Mouse (Mus musculus) neural tube, embryonic 15.5 days (tissue): Measurements from ENCODE around the gene Gcdh. TPM values are rescaled to one million over a fixed set of nuclear protein-coding genes. Genes with fewer than 3 reads are reported as not detected.
A peak's percentile ranks its signal among the peaks of the same experiment; 100 is the strongest.
"Not testable (repeated sequence)": the region's sequence is repeated elsewhere in the genome, so short reads cannot be mapped to it uniquely, and the experiment has no call there.

Experiments
- ATAC-seq: fragments of 200-750 bp; cut with Nextera tagmentation; 2 replicates; pipeline ENCODE4 v1.8.0; 2017; ENCODE audit warnings: mild to moderate bottlenecking, moderate TSS enrichment, moderate library complexity; ENCODE audit not compliant: low FRiP score
- H3K27ac ChIP-seq: fragments of 300-500 bp; sonication (generic); replicated peaks from 2 replicates; pipeline ENCODE4 v1.5.1; 2015; ENCODE audit warnings: mild to moderate bottlenecking, inconsistent platforms
- H3K27me3 ChIP-seq: fragments of 300-500 bp; sonication (generic); replicated peaks from 2 replicates; pipeline ENCODE4 v1.6.1; 2015; ENCODE audit warnings: inconsistent platforms
- H3K36me3 ChIP-seq: fragments of 300-500 bp; sonication (generic); 2 replicates; pipeline ENCODE4 v1.6.1; 2015; ENCODE audit warnings: inconsistent platforms
- H3K4me1 ChIP-seq: fragments of 300-500 bp; sonication (generic); 2 replicates; pipeline ENCODE4 v1.6.1; 2015; ENCODE audit warnings: inconsistent platforms
- H3K4me2 ChIP-seq: fragments of 300-500 bp; sonication (generic); 2 replicates; pipeline ENCODE4 v1.6.1; 2015; ENCODE audit warnings: inconsistent platforms, mild to moderate bottlenecking, moderate library complexity
- H3K4me3 ChIP-seq: fragments of 300-500 bp; sonication (generic); replicated peaks from 2 replicates; pipeline ENCODE4 v1.5.1; 2015; ENCODE audit warnings: mild to moderate bottlenecking, inconsistent platforms
- H3K9ac ChIP-seq: fragments of 300-500 bp; sonication (generic); replicated peaks from 2 replicates; pipeline ENCODE4 v1.6.1; 2015; ENCODE audit warnings: mild to moderate bottlenecking, inconsistent platforms
- H3K9me3 ChIP-seq: fragments of 300-500 bp; sonication (generic); replicated peaks from 2 replicates; pipeline ENCODE4 v1.6.1; 2016; ENCODE audit warnings: inconsistent platforms
- WGBS: fragments of 180-500 bp; shearing (Covaris S2); methylation state at CpG from one replicate; pipeline ENCODE4 v1.1.7; 2015; ENCODE audit warnings: mixed read lengths; 5-methylcytosine and 5-hydroxymethylcytosine counted together
- polyA plus RNA-seq: library from polyadenylated mRNA; unstranded; fragments of >200 nt; fragmentation: Nextera tagmentation; extraction: Ambion mirVana; gene quantifications from 2 replicates; pipeline ENCODE4 v1.2.1, GENCODE M21; 2015

Gcdh gene
- polyA plus RNA-seq, 1 experiment from 2014 or later = 39.8 TPM

DNA sequence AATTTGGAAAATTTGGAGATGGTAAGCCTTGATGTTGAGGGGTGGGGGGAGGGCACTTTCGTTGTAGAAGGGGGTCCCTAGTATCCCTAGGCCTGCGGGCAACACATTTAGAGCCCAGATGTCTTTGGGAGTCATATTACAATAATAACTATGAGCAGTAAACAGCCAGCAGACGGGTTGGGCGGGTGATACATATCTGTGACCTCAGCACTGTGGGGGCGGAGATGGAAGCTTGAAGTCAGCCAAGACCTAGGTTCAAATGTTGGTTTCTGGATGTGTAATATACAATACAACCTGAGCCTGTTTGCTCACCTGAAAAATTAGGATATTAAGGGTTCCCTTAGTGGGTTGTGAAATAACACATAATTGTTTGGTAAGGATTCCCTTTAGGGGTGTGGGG, 16.2 kb upstream of the Gcdh start:
- no peak for ATAC-seq
- peaks cover 51% of the 10 kb centered on the region for H3K36me3 ChIP-seq
- peaks cover 18% of the 10 kb centered on the region for H3K4me1 ChIP-seq
- H3K9me3 ChIP-seq = no peaks in the 10 kb centered on the region
- no peak overlapping the region for H3K27ac ChIP-seq
- no peak overlapping the region for H3K4me3 ChIP-seq
- WGBS = 90% methylated on average over 5 of the region's 5 CpGs
- no peak overlapping the region for H3K4me2 ChIP-seq
- H3K9ac ChIP-seq = no peak overlapping the region
- H3K27me3 ChIP-seq = peaks cover 23% of the 10 kb centered on the region

DNA sequence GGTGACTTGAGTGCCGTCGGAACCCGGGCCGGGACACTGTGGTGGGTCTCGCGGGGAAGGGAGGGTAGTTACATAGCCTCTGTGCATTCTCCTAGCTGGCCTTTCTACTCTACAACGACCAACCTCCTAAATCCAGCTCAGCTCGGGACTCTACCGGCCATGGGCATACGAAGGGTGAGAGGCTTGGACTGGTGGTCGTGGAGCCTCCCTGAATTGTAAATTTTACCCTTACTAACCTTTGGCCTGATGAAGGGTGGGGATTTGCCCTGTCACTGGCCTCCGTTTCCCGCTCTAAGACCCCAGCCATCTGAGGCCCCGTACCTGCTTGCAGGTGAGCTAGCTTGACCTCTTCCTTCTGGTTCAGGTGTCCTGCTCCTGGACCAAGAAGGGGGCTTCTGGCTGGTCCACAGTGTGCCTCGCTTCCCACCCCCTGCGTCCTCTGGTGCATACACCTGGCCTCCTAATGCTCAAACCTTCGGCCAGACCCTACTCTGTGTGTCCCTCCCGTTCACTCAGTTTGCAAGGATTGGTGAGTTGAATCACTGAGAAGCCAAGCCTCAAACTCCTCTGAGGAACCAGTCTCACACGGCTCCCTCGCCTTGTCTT, 15.5 kb upstream of the Gcdh start:
- Histone ChIP-seq H3K4me3 (peak overlapping the region; percentile 40), H3K27me3 (peaks cover 22% of the 10 kb centered on the region), H3K9me3 (no peaks in the 10 kb centered on the region), H3K4me2 (peak overlapping the region; percentile 62), H3K27ac (no peak overlapping the region), H3K36me3 (peaks cover 45% of the 10 kb centered on the region), H3K9ac (peak overlapping the region; percentile 49), H3K4me1 (peaks cover 18% of the 10 kb centered on the region)
- ATAC-seq = peak; percentile 22; the same call in 1 of the 2 replicates
- WGBS = 51% methylated on average over 20 of the region's 20 CpGs

DNA sequence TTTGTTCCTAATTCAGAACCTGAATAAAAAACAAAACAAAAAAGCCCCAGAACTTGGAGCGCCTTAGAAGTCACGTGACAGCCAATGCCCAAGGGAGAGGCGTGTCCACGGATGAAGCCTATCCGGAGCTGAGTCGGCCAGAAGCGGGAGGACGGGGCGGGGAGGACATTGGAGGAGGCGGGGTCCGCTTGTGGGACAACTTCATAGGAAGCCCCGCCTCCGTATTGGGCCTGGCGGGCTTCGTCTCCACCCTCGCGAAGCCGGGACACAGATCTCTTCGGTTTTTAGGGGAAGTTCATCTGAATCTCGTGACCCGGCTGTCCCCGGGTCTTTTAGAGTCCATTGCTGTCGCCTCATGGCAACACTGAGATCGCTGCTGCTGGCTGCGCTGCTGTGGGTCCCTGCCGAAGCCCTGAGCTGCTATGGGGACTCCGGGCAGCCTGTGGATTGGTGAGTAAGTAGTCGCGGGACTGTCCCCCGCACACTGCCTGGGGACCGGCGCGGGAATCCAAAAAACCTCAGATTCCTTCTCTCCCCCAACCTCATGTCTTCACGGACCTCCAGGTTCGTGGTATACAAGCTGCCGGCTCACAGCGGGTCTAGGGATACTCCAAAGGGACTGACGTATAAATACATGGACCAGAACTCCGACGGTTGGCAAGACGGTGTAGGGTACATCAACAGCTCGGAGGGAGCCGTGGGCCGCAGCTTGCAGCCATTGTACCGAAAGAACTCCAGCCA, 14.9 kb upstream of the Gcdh start, which contains the start of gene Dnase2a:
Dnase2a (plus strand) TSS at position 140 of the 741 bp plus-strand sequence.
- peaks cover 19% of the 10 kb centered on the region for H3K4me1 ChIP-seq
- 1% methylated on average over 45 of the region's 45 CpGs for WGBS
- ATAC-seq = peak; percentile 77
- peak within 1 kb of the TSS; percentile 62 for H3K4me2 ChIP-seq
- H3K36me3 ChIP-seq = peaks cover 41% of the 10 kb centered on the region
- peak within 1 kb of the TSS; percentile 49 for H3K9ac ChIP-seq
- peak within 1 kb of the TSS; percentile 40 for H3K4me3 ChIP-seq
- peaks cover 24% of the 10 kb centered on the region for H3K27me3 ChIP-seq
- H3K9me3 ChIP-seq = no peaks in the 10 kb centered on the region
- no peak within 1 kb of the TSS for H3K27ac ChIP-seq

DNA sequence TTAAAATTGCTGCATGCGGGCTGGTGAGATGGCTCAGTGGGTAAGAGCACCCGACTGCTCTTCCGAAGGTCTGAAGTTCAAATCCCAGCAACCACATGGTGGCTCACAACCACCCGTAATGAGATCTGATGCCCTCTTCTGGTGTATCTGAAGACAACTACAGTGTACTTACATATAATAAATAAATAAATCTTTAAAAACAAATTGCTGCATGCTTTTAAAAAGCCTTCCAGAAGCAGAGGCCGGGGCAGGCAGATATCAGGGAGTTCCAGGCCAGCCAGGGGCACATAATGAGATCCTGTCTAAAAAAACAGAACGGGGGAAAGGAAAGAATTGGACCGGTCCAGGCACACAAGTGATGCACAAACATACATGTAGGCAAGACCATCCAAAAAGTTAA, 14.3 kb upstream of the Gcdh start:
- Histone ChIP-seq H3K36me3 (peaks cover 35% of the 10 kb centered on the region), H3K4me2 (peak overlapping the region; percentile 62), H3K4me1 (peaks cover 22% of the 10 kb centered on the region), H3K4me3 (peak overlapping the region; percentile 40), H3K27me3 (peaks cover 22% of the 10 kb centered on the region)
- not testable (repeated sequence) for ATAC-seq, H3K9me3 ChIP-seq, H3K27ac ChIP-seq, H3K9ac ChIP-seq
- WGBS = 35% methylated on average over 7 of the region's 7 CpGs

DNA sequence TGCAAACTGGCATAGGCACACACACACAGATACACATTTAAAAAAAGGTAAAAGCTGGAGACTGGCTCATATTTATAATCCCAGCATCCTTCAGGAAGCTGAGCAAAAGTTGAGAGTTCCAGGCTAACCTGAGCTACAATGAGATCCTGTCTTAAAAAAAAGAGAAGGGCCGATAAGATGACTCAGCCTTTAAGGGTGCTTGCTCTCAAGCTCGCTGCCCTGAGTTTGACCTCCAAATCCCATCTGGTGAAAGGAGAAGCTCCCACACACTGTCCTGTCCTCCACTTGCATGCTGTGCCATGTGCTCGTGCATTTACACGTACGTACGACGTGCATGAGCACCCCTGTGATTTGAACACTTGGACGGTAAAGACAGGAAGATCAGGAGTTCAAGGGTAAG, 13.8 kb upstream of the Gcdh start:
- Histone ChIP-seq H3K27ac (no peak overlapping the region), H3K9ac (no peak overlapping the region), H3K27me3 (peaks cover 18% of the 10 kb centered on the region), H3K36me3 (peaks cover 30% of the 10 kb centered on the region), H3K4me3 (no peak overlapping the region), H3K4me1 (peaks cover 24% of the 10 kb centered on the region), H3K4me2 (no peak overlapping the region), H3K9me3 (no peaks in the 10 kb centered on the region)
- ATAC-seq = no peak
- 80% methylated on average over 8 of the region's 8 CpGs for WGBS

DNA sequence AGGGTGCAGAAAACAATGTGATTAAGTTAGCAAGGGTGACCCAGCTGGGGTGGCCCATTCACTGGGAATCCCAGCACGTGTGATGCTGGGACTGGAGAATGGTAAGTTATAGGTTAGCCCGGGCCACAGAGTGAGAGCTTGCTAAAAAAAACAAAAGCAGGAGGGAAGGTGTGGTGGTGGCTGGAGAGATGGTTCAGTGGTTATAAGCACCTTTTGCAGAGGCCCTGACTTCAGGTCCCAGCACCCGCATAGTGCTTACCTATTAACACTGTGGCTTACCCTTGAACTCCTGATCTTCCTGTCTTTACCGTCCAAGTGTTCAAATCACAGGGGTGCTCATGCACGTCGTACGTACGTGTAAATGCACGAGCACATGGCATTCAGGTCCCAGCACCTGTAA, 13.3 kb upstream of the Gcdh start:
- Histone ChIP-seq H3K9ac (no peak overlapping the region), H3K4me3 (no peak overlapping the region)
- 92% methylated on average over 9 of the region's 9 CpGs for WGBS

DNA sequence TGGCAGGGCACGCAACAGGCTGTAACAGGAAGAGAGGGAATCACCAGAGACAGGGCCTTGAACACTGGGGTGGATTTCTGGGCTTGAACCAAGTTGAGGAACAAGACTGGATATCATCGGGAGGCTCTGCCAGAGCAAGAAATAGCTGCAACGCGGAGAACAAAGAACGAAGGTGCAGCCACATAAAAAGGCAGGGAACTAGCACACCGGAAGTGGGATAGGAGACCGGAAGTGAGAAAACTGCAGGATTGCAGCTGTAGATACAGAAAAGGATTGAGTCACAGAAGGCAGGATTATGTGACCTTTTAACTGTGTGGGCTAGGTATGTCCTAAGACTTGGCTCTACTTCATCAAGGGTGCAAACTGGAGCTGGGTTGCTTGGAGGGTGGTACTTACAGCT, 10.6 kb upstream of the Gcdh start:
- peaks cover 26% of the 10 kb centered on the region for H3K4me1 ChIP-seq
- no peak overlapping the region for H3K4me3 ChIP-seq
- no peak overlapping the region for H3K4me2 ChIP-seq
- no peak for ATAC-seq
- H3K27ac ChIP-seq = no peak overlapping the region
- 93% methylated on average over 7 of the region's 7 CpGs for WGBS
- H3K27me3 ChIP-seq = peaks cover 18% of the 10 kb centered on the region
- H3K9me3 ChIP-seq = no peaks in the 10 kb centered on the region
- no peaks in the 10 kb centered on the region for H3K36me3 ChIP-seq
- H3K9ac ChIP-seq = no peak overlapping the region

More for the DNA sequence above, 13.3 kb upstream of the Gcdh start:
- Histone ChIP-seq H3K9me3 (no peaks in the 10 kb centered on the region), H3K27ac (no peak overlapping the region), H3K4me1 (peaks cover 26% of the 10 kb centered on the region), H3K27me3 (peaks cover 22% of the 10 kb centered on the region), H3K4me2 (no peak overlapping the region), H3K36me3 (peaks cover 26% of the 10 kb centered on the region)
- no peak for ATAC-seq

DNA sequence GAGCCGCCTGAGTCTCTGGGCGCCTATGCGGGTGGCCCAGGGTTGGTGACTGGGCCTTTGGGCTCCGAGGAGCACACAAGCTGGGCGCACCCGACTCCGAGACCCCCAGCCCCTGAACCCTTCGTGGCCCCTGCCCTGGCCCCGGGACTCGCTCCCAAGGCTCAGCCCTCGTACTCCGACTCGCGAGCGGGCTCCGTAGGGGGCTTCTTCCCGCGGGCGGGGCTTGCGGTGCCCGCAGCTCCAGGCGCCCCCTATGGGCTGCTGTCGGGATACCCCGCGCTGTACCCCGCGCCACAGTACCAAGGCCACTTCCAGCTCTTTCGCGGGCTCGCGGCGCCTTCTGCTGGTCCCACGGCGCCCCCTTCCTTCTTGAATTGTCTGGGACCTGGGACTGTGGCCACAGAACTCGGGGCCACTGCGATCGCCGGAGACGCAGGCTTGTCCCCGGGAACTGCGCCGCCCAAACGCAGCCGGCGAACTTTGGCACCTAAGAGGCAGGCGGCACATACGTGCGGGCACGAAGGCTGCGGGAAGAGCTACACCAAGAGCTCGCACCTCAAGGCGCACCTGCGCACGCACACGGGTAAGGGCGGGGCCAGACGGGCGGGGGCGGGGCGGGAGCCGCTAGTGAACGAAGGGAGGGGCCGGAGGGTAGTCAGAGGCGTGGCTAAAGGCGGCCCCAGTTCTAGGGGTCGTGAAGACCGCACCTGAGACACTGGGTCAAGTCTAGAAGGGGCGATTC, 9.4 kb upstream of the Gcdh start:
- under 1% methylated on average over 68 of the region's 68 CpGs for WGBS
- peaks cover 14% of the 10 kb centered on the region for H3K4me1 ChIP-seq
- peak; percentile 80 for ATAC-seq
- H3K36me3 ChIP-seq = no peaks in the 10 kb centered on the region
- no peak overlapping the region for H3K27ac ChIP-seq
- H3K9ac ChIP-seq = peak overlapping the region; percentile 56
- H3K9me3 ChIP-seq = no peaks in the 10 kb centered on the region
- H3K27me3 ChIP-seq = peaks cover 18% of the 10 kb centered on the region
- peak overlapping the region; percentile 98 for H3K4me2 ChIP-seq
- H3K4me3 ChIP-seq = peak overlapping the region; percentile 54

DNA sequence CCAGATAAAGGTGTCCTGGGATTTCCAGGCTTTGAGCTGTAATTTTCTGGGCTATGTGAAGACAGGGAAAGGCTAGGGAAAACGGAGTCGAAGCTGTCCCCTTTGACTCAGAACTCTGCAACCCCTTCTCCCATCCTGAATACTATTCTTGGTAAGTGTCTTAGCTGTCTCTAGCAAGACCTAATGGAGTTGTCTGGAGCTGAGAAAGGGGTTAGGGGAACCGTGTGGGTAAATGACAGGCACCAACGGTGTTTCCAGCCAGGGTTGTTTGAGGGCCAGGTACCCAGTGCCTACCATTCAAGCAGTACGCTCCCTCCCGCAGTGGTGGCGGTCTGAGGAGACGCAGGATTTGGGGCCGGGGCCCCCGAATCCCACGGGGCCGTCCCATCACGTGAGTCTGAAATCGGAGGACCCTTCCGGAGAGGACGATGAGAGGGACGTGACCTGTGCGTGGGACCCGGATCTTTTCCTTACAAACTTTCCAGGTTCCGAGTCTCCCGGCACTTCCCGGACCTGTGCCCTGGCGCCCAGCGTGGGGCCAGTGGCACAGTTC, 8.7 kb upstream of the Gcdh start:
- Histone ChIP-seq H3K9me3 (no peaks in the 10 kb centered on the region), H3K9ac (peak overlapping the region; percentile 56), H3K4me2 (peak overlapping the region; percentile 98), H3K4me1 (peaks cover 14% of the 10 kb centered on the region), H3K27me3 (peaks cover 18% of the 10 kb centered on the region), H3K4me3 (peak overlapping the region; percentile 54), H3K27ac (no peak overlapping the region), H3K36me3 (no peaks in the 10 kb centered on the region)
- ATAC-seq = no peak; the same call in 1 of the 2 replicates
- WGBS = 4% methylated on average over 24 of the region's 24 CpGs

DNA sequence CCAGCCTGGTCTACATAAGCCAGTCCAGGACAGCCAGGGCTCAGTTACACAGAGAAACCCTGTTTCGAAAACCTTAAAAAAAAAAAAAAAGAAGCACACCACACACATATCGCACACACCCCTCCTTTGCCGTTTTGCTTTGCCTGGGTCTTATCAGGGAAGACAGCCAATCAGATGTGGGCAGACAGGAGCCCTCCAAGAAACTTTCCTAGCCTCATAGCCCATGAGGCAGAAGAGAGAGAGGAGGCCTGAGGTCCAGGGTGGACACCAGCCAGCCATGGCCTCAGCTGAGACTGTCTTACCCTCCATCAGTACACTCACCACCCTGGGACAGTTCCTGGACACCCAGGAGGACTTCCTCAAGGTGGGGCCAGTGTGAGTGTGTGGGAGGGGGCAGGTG, 8.0 kb upstream of the Gcdh start, which contains the start of gene Klf1:
Klf1 (plus strand) TSS at position 177 of the 400 bp plus-strand sequence.
- Histone ChIP-seq H3K9me3 (no peaks in the 10 kb centered on the region), H3K36me3 (no peaks in the 10 kb centered on the region), H3K4me2 (peak within 1 kb of the TSS; percentile 98), H3K4me3 (peak within 1 kb of the TSS; percentile 54), H3K4me1 (peaks cover 14% of the 10 kb centered on the region), H3K9ac (peak within 1 kb of the TSS; percentile 56), H3K27ac (no peak within 1 kb of the TSS), H3K27me3 (peaks cover 18% of the 10 kb centered on the region)
- WGBS = 87% methylated on average over 3 of the region's 3 CpGs
- ATAC-seq = no peak

DNA sequence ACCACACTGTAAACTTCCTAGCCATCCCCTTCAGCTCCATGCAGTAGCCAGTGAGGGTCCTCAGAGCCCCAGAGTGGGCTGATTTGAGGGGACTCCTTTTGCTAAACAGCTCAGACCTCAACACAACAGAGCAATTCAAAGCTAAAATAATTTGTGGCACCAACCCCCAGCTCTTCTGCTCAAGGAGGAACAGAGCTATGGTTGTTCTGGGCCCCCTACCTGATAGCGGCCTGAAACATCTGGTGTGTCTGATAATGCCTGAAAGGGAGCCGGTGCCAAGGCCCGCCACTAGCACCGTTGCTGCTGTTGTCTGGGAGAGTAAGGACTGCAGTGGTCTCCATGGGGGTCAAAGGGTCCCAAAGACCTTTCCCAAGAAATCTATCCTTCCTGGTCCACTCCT, 7.3 kb upstream of the Gcdh start:
- no peak for ATAC-seq
- no peaks in the 10 kb centered on the region for H3K9me3 ChIP-seq

More for the DNA sequence above, 7.3 kb upstream of the Gcdh start:
- 68% methylated on average over 4 of the region's 4 CpGs for WGBS
- peaks cover 14% of the 10 kb centered on the region for H3K4me1 ChIP-seq
- H3K27ac ChIP-seq = no peak overlapping the region
- H3K4me2 ChIP-seq = no peak overlapping the region
- no peak overlapping the region for H3K4me3 ChIP-seq
- no peak overlapping the region for H3K9ac ChIP-seq
- H3K27me3 ChIP-seq = peaks cover 18% of the 10 kb centered on the region
- H3K36me3 ChIP-seq = no peaks in the 10 kb centered on the region
